Mouse (Mus musculus): Measurements from ENCODE around the gene Tshz3.

Tshz3 gene

GRCm38 (mm10) chr7:36697856-36698588 lies at the start of gene Tshz3:
Gene Tshz3, plus strand, starts transcription at chr7:36698118.
- peak; percentile 87 for DNase-seq

GRCm38 (mm10) chr7:36655931-36656330 lies 42.0 kb upstream of the Tshz3 start:
- no peak for DNase-seq

GRCm38 (mm10) chr7:36656401-36656800 lies 41.5 kb upstream of the Tshz3 start:
- DNase-seq: no peak

DNA sequence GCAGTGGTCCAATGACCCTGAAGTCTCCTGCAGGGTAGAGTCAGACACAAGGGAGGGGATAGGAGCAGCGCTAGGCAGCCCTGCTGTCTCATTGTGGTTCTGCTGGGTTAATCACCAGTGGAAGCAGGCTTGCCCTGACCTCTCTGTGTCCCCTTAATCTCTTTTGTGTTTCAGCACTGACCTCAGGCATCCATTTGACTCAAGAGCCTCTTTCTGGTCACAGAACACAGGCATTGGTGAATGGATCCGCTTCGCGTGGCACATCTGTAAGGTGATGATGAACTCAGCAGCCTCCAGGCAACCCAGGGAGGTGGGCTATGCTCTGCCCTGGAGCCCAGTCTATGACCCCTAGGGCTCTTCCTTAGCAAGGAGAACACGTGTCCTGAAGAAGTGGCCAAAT lies 39.6 kb upstream of the Tshz3 start:
- DNase-seq: no peak

GRCm38 (mm10) chr7:36659265-36659664 lies 38.7 kb upstream of the Tshz3 start:
- DNase-seq: no peak

DNA sequence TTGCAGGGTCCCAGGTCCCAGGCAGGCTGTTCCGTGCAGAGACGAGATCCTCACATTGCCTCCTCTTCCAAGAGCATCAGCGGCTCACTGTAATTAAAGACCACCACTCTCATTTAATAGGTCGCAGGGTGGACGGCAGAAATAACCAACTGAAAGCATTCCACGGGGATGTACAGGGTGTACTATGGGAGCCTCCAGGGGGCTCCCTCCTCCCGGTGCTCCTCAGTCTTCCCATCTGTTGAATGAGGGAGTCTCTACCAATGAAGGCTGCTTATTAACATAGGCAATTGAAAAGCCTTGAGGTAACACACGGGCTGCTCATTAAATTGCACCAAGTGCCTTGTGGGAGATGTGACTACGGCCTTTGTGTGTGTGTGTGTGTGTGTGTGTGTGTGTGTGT lies 37.3 kb upstream of the Tshz3 start:
- DNase-seq: no peak

GRCm38 (mm10) chr7:36663431-36663830 lies 34.5 kb upstream of the Tshz3 start:
- DNase-seq: no peak

DNA sequence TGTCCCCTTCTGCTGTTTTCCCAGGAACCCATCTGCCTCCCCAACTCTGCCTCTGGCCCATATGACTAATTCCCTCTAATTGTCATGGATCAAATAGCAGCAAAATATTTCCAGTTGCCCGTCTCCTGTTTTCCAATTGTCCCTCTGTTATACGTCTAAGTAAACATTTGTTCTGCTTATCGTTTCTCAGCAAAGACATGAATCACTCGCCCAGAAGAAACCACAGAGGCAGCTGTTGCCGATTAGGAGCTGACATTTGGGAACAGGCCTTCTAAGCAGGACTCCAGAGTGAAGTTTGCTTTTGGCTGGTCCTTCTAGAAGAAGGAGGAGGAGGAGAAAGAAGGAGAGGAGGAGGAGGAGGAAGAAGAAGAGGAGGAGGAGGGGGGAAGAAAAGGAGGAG lies 30.2 kb upstream of the Tshz3 start:
- peak; percentile 45 for DNase-seq

GRCm38 (mm10) chr7:36678031-36678430 lies 19.9 kb upstream of the Tshz3 start:
- no peak for DNase-seq

- DNase-seq: no peak
Observed at GRCm38 (mm10) chr7:36678510-36678909, 19.4 kb upstream of the Tshz3 start.

DNA sequence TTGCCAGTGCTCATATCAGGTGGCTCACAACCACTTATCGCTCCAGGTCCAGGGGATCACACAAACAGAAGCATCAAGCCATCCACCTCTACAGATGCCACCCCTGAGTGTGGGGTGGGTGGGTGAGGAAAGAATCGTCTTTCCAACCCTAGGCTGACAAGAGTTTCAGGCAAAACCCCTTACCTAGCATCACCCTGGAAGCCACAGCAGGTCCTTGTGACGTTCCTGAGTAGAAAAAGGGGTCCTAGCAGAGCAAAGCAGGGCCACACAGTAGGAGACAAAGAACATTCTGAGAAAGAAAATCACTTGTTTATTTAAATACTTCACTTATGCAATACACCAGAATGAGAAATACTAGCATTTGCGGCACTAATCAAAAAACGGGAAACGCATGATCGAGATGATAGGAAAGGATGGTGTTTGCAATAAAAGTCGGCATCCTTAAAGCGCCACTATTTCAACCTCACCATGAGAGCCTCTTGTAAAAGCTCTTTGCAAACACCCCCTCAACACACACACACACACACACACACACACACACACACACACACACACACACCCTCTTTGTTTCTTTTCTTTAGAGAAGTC lies 18.8 kb upstream of the Tshz3 start:
- DNase-seq: no peak

DNA sequence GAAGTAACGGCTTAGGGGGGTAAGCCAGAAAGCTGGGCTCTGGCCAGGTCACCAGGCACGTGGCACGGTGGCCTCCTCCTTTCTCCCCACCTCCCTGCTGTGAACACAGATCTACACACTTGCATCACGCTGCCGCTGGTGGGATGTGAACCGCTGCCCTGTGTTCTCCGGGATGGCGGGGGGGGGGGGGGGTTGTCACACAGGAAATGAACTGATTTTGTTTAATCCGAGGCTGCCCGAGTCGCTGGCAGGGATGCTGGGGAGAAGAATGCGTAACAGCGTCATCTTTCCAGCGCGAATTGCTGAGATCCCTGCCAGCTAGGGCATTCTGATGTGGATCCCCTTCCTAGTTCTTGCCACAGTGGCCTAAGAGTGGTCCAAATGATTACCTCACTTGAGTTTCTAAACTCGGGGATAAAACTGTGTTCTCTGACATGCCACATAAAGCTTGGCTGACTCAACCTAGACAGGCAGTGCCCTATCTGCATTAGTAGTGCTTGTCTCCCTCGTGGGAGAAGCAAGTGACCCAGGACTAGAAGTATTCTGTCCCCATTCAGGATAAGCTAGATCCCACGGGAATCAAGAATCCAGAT lies 18.0 kb upstream of the Tshz3 start:
- no peak for DNase-seq

- DNase-seq: no peak
Observed at GRCm38 (mm10) chr7:36687508-36687907, 10.4 kb upstream of the Tshz3 start.

DNA sequence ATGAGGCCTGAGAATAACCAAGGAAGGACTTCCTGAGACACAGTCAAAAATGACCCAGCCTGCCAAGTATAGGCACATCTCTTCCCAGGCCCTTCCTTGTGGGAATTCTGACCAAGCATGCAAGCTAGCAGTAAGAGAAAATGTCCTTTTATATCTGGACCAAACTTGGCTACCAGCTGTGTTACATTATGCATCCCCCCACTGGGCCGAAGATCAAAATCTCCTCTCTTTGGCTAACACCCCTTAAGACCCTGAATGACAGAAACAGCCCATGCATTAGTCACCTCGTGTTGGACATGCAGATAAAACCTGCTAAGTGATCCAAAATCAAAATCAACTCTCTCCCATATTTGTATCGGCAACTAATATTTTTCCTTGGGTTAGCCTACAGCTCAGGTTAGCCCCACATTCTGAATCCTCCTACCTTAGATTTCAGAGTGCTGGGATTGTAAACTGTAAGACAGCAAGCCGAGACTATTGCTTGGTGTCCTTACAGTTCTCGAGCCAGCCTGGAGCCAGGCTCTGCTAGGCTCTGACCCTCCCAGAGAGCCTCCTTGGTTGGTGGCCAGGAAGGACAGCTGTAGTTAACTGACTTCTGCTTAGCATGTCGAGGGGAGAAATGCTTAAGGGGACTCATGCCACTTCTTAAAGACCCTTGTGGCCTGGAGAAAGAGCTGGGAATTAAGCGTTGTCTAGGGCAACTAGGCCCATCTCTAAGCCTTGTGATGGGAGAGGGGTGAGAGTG lies 8.7 kb upstream of the Tshz3 start:
- DNase-seq: peak; percentile 74

DNA sequence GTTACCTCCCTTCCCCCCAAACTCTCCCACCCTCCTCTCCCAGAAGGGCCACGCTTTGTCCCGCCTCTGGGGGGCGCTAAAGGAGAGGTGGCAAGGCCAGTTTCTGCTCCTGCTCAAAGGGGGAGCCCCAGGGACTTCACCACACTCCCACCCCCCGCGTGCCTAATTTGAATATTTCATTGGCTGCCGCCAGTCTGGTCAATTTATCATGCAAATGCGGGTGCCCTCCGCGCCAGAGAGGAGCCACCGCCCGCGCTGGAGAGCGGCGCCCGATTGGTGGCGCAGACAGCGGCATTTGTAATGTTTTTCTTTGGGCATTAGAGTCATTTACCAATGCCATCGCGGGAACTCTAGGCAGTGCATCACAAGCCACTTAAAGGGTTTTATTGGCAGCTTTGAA lies 7.4 kb upstream of the Tshz3 start:
- peak; percentile 54 for DNase-seq

- no peak for DNase-seq
Observed at GRCm38 (mm10) chr7:36691617-36692016, 6.3 kb upstream of the Tshz3 start.

- no peak for DNase-seq
Observed at GRCm38 (mm10) chr7:36692381-36692780, 5.5 kb upstream of the Tshz3 start.

- no peak for DNase-seq
Observed at GRCm38 (mm10) chr7:36693081-36693480, 4.8 kb upstream of the Tshz3 start.

DNA sequence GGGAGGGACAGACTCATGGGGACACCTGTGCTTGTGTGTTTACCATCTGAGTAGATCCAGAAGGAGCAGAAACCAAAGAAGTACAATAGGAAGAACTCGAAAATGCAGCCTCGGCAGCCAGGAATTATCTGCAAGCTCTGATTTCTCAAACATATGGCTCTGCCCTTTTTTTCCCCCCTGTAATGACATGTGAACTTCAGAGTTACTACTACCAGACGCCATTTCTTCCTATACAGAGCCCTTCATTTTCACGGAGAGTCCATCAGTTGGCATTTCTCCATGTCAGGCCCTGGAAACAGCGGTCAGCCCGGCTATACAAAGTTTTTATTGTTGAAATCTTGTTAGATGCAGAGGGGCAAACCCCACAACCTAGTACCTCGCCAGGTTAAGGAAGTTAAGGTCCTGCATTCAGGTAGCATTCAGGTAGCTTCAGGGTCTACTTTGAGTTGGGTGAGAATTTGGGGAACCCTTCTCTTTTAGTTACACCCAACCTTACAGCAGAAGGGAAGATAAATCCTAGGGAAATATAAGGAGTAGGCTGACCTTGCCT lies 3.2 kb upstream of the Tshz3 start:
- no peak for DNase-seq

- peak; percentile 26 for DNase-seq
Observed at GRCm38 (mm10) chr7:36695276-36695675, 2.6 kb upstream of the Tshz3 start.

- peak; percentile 73 for DNase-seq
Observed at GRCm38 (mm10) chr7:36695791-36696241, 2.1 kb upstream of the Tshz3 start.

DNA sequence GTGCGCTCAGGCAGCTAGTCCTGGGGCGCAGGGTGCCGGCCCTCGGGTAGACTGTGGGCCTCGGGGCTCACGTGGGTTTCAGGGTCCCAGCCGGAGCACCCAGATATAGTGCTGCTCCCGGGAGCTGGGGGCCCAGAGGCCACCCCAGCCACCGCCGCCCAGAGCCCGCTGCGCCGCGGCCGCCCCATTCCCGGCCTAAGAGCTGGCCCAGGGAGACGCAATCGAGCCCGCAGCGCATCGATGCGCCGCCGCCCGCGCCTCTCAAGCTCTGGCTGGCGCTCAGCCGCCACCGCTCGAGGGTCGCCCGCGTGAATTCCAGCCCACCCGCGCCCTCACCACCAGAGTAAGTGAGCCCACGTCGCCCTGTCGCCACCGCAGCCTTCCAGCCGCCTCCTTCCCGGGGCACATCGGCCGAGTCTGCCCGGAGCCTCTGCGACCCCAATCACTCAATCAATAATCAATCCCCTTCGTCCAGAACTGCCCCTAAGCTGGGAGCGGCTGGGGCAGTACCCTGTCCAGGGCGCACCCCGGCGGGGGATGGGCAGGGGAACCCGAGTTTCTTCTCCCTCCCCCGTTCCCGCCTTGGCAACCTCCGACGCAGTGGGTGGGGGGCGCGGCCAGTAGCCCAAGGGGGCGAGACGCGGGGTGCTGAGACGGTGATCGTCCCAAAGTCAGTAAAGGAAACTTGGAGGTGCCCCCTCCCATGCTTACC lies 1.4 kb upstream of the Tshz3 start:
- DNase-seq: peak; percentile 86

Data from kidney, postnatal 10 days (tissue).